Mouse (Mus musculus) left cerebral cortex, adult 9 months (tissue): Measurements from ENCODE around the gene Otc.

ENCODE experiments used
- DNase-seq, 2 experiments: peaks; one replicate each; pipeline ENCODE4 v3.0.0; 2022; ENCODE audit warnings: low spot score in 2 of 2

Otc gene

DNA sequence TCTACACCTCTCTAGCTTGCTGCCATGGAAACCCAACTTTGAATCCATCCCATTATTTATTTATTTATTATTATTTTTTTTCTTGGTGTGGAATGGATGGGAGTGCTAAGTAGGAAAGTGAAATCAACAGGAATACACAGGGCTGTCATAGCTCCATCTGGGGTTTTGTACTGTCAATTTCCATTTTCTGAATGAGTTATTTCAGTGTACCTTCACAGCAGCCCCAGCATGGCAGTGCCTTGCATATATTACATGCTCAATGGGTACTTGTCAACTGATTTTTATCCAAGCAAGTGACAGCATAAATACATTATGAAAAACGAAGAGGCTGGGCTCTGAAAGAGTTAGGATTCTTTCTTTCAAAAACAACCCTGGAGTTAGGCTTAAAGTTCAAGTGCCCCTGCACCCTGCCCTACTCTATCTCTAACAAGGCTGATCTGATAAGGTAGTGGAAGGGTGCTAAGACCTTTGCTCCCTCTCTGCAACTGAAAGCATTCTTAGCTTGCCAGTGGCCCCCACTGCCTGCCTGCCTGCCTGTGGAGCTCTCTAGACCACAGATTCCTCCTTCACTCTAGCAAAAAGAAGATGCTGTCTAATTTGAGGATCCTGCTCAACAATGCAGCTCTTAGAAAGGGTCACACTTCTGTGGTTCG, at the start of gene Otc:
Gene Otc (plus strand): TSS at position 454 of the 653 bp plus-strand sequence.
- no peak for DNase-seq

DNA sequence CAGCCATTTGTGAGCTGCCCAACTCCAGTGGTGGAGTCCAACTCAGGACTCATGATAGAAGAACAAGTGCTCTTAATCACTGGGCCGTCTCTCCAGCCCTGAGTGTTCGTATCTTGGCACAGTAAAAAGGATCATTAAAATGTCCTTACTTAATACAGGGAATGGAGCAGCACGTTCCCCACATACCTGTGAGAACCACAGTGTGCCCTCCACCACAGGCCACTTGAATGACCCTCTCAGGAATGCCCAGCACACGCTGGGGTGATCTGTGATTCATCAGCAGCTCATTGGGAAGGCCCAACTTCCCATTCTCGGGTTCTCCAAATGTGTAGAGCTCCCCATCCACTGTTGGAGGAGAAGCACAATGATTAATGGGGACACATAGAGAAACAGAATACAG, 46.2 kb upstream of the Otc start:
- no peak for DNase-seq

DNA sequence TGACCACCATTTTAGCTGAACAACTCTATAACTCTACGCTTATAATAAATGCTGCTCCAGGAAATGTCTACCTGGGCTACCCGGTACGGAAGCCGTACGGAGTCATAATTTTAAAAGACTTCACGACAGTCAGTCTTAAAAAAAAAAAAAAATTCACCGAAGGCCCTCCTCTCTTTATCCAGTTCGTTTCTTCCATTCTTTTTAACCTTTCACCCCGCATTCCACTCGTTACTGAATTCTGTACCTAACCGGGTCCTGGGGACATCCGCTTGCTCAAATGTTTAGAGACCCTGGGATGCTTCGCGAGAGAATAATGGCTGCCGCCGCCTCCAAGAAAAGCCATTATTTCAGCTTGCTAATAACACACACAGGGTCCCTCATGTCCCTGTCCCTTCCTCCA, 36.1 kb upstream of the Otc start:
- DNase-seq: peak in 1 of 2 experiments; percentile 11

- DNase-seq: peak; percentile 61 to 89
Measured at GRCm38 (mm10) chrX:10216410-10216949, 35.6 kb upstream of the Otc start, which contains the start of gene Rpgr. Gene Rpgr (minus strand): TSS chrX:10216920.

- no peak for DNase-seq
Measured at GRCm38 (mm10) chrX:10219281-10219680, 32.8 kb upstream of the Otc start.

GRCm38 (mm10) chrX:10233051-10233450, 19.1 kb upstream of the Otc start:
- DNase-seq: peak in 1 of 2 experiments; percentile 25

DNA sequence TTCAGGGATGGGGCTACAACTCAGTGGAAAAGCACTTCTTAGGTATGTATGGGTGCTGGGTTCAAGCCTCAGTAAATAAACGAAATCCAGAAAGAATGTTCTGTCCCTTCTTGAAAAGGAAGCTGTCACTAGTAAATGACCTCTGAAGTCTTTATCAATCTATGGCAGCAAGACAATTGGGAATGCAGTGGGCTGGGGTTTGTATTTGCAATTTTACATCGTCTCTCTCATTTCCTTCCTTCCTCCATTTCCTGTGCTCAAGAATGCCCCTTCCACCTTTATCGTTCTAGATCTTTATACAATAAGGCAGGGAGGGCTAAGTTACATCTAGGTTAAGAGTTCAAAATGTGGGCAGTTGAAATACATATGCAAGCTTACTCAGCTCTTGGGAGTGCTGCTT, 17.5 kb upstream of the Otc start:
- DNase-seq: no peak

DNA sequence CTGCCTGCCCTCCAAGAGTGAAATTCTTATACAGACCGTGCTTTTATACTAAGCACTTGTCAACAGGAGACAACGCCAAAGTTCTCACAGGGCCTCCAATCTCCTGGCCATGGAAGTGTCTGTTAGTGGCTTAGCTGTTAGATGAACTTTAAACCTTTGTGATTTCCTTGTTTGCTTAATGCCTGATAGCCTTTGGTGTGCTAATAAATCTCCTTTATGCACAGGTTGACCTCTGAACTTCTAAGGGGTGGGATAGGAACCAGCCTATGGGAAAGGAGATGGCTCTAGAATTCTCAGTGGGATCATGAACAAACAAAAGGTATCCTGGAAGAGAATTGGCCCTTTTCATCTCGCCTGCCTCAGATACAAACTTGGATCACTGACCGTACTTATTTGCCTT, 12.6 kb upstream of the Otc start:
- DNase-seq: no peak

- no peak for DNase-seq
Measured at GRCm38 (mm10) chrX:10243916-10244315, 8.2 kb upstream of the Otc start.

DNA sequence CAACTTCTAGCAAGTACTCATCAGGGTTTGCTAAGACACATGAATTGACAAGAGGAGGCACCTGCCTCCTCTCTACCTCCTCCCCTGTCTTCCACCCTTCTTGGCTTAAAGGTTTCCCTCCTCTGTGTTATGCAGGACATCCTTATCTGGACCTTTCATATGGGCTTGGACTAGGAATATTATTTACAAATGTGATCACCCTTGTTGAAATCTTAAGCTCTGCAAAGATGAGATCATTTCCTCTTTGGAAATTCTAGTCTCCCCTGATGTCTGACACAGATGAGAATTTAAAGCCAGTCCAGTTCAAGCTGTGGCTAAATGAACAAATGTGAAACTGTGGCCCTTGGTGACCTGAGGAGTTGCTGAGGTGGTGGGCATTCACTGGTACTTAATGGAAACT, 748 bp upstream of the Otc start:
- no peak for DNase-seq

DNA sequence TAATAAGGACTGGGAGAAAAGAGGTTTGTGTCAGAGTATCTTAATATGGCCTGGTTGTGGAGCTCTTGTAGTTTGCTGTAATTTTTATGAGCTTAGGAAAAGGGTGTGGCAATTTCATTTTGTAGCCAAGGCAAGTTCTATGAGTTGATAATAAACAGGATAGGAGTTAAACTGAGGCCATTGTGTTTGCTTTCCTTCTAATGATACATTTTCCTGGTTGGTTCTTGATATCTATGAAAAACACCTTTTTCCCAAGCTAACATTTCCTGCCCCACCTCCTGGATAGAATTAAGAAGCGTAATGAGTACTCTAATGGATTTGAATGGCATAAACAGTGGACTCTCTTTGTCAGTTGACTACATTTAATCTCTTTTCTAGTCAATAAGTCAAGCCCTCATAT, 5.7 kb downstream of the Otc start:
- no peak for DNase-seq

DNA sequence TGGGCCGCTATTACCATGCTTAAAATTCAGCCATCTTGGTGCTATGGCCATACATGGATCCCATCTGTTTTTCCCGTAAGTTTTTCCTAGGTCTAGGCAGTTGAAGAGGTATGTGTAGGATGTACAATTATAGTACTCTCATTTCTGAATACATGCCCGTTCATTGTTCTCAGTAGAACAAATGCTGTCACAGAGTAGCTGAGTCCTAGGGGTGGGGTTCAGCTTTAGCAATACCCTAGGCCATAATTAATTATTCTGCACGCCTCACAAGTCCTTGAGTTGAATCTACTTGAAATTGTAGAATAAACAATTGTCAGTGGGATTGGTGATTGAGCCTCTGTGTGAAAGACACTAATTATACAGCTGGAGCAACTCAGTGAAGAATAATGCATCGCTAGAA, 6.2 kb downstream of the Otc start:
- no peak for DNase-seq

DNA sequence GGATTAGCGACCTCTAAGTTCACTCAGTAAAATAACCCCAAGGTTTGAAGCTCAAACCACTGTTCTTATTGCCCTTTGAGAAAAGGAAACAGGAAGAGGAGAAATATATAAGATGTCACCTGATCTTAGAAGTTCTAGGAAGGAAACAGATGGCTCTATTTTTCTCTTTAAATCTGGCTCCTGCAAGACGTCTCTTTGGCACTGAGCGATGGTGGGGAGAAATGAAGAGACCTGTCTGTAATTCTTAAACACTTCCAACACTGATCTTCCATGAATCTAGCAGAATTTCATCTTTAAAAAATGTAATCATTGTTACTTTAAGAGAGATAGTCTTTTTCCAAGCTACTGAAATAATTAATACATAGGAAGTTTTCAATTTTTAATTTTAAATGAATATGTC, 16.2 kb downstream of the Otc start:
- DNase-seq: no peak

GRCm38 (mm10) chrX:10268761-10269437, 16.8 kb downstream of the Otc start:
- DNase-seq: no peak

DNA sequence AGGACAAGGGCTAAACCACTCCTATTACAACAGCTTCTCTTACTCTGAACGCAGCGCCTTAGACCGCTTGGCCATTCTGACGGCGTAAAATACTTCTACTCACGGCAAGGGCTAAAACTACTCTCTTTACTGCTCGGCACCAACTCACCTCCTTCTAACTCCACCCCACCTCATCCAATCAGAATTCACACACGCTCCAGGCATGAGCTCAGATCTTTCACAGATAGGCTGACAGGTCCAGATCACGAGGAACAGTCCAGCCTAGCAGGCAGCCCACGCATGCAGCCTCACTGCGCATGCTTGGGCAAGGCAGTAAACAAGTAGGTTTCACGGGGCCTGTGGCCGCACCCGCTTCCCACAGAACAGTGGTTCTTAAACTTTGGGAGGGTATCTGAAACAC, 45.2 kb downstream of the Otc start:
- no peak for DNase-seq

- no peak for DNase-seq
Measured at GRCm38 (mm10) chrX:10318176-10318575, 66.1 kb downstream of the Otc start.

DNA sequence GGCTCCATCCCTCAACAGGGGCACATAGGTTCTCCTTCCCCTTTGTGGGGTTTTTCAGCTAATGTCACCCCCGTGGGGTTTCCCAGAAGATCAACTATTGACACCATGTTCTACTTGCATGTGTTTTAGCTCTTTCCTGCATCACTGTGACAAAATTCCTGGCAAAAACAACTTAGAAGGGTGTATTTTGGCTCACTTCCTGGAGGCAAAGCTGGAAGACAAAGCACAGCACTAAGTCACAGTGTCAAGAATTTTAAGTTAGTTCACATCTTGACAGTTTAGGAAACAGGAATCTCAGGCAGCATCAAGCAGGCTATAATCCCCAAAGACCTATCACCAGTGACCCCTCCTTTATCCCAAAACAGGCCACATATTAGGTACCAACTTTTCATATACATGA, 78.1 kb downstream of the Otc start:
- DNase-seq: no peak

GRCm38 (mm10) chrX:10331749-10332148, 79.6 kb downstream of the Otc start:
- no peak for DNase-seq

DNA sequence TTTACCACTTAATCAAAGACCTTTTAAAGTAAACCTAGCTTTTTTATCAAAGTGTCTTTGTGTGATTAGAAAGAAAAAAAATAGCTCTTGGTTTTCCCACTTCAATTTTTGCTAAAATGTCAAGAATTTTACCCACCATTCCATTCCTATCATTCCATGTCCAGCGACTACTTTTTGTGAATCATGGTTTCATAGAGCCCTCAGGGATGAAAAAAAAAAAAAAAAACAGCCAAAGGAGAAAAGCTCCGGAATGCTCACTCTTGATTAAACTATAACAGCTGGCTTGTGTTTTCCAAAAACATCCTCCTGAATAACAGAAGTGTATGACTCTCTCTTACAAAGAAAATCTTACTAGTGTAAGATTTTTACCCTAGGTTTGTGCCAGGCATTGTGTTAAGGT, 84.7 kb downstream of the Otc start:
- no peak for DNase-seq

- DNase-seq: no peak
Measured at GRCm38 (mm10) chrX:10355867-10356266, 103.8 kb downstream of the Otc start.
